Mouse (Mus musculus) neural tube, embryonic 13.5 days (tissue): Measurements from ENCODE around the gene Exoc6. TPM values are rescaled to one million over a fixed set of nuclear protein-coding genes. Genes with fewer than 3 reads are reported as not detected.

Experiments used
- ATAC-seq: fragments of 200-750 bp; cut with Nextera tagmentation; 2 replicates; pipeline ENCODE4 v1.8.0; 2017; ENCODE audit warnings: low read depth, mild to moderate bottlenecking, moderate TSS enrichment, moderate library complexity
- H3K27ac ChIP-seq: fragments of 300-500 bp; sonication (generic); replicated peaks from 2 replicates; pipeline ENCODE4 v1.5.1; 2015; ENCODE audit warnings: moderate library complexity, mild to moderate bottlenecking, inconsistent platforms
- H3K27me3 ChIP-seq: fragments of 300-500 bp; sonication (generic); 2 replicates; pipeline ENCODE4 v1.6.1; 2015; ENCODE audit warnings: mild to moderate bottlenecking, inconsistent platforms
- H3K36me3 ChIP-seq: fragments of 300-500 bp; sonication (generic); 2 replicates; pipeline ENCODE4 v1.6.1; 2015; ENCODE audit warnings: mild to moderate bottlenecking, inconsistent platforms
- H3K4me1 ChIP-seq: fragments of 300-500 bp; sonication (generic); replicated peaks from 2 replicates; pipeline ENCODE4 v1.6.1; 2015; ENCODE audit warnings: inconsistent platforms
- H3K4me2 ChIP-seq: fragments of 300-500 bp; sonication (generic); 2 replicates; pipeline ENCODE4 v1.6.1; 2015; ENCODE audit warnings: inconsistent platforms, mild to moderate bottlenecking, moderate library complexity
- H3K4me3 ChIP-seq: fragments of 300-500 bp; sonication (generic); 2 replicates; pipeline ENCODE4 v1.5.1; 2015; ENCODE audit warnings: mild to moderate bottlenecking, inconsistent platforms
- H3K9ac ChIP-seq: fragments of 300-500 bp; sonication (generic); 2 replicates; pipeline ENCODE4 v1.6.1; 2015; ENCODE audit warnings: moderate library complexity, mild to moderate bottlenecking, inconsistent platforms
- H3K9me3 ChIP-seq: fragments of 300-500 bp; sonication (generic); 2 replicates; pipeline ENCODE4 v1.6.1; 2016; ENCODE audit warnings: inconsistent platforms
- WGBS: fragments of 180-500 bp; shearing (Covaris S2); methylation state at CpG from one replicate; pipeline ENCODE4 v1.1.7; 2015; 5-methylcytosine and 5-hydroxymethylcytosine counted together
- polyA plus RNA-seq: library from polyadenylated mRNA; unstranded; fragments of >200 nt; fragmentation: Nextera tagmentation; extraction: Ambion mirVana; gene quantifications from 2 replicates; pipeline ENCODE4 v1.2.1, GENCODE M21; 2015

Exoc6 gene
- polyA plus RNA-seq, 1 experiment from 2014 or later: 14.7 TPM

- no peak overlapping the region for H3K27ac ChIP-seq
- H3K4me1 ChIP-seq: no peaks in the 10 kb centered on the region
- H3K9me3 ChIP-seq: no peaks in the 10 kb centered on the region
- no peak overlapping the region for H3K4me3 ChIP-seq
- WGBS: 91% methylated on average over 7 of the region's 7 CpGs
- no peaks in the 10 kb centered on the region for H3K27me3 ChIP-seq
- no peak overlapping the region for H3K4me2 ChIP-seq
- H3K9ac ChIP-seq: no peak overlapping the region
- no peaks in the 10 kb centered on the region for H3K36me3 ChIP-seq
- no peak for ATAC-seq
Observed at GRCm38 (mm10) chr19:37726585-37726984, 176.4 kb downstream of the Exoc6 start.

DNA sequence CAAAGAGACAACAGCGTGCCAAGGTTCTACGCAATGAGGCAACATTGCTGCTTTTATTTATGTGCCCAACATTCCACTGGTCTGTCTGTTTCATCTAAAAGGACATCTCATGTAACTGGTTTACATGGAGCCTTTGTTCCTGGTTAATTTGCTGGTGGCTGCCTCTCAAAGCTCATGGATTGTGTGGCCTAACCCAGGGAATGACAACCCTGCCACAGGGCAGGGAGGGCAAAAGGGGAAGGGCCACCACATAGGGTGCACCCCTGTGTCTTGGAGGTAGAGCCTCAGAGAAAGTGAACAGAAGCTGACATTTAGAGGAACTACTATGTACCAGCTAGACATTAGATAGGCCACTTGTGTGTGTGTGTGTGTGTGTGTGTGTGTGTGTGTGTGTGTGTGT, 177.1 kb downstream of the Exoc6 start:
- Histone ChIP-seq H3K36me3 (no peaks in the 10 kb centered on the region), H3K27me3 (no peaks in the 10 kb centered on the region), H3K4me1 (no peaks in the 10 kb centered on the region), H3K9me3 (no peaks in the 10 kb centered on the region), H3K27ac (no peak overlapping the region), H3K9ac (no peak overlapping the region), H3K4me3 (no peak overlapping the region), H3K4me2 (no peak overlapping the region)
- no peak for ATAC-seq
- 95% methylated on average over 2 of the region's 2 CpGs for WGBS

Other genes starting within 250 kb of the Exoc6 start
- 35.9 and 37.0 TPM in 2 replicates for gene Ide, start 212.6 kb upstream of the Exoc6 start, polyA plus RNA-seq
- 10.2 and 14.3 TPM in 2 replicates for gene Kif11, start 174.0 kb upstream of the Exoc6 start, polyA plus RNA-seq
- 6.6 and 8.3 TPM in 2 replicates for gene Hhex, start 115.6 kb upstream of the Exoc6 start, polyA plus RNA-seq
- gene Cyp26c1, start 135.2 kb downstream of the Exoc6 start, polyA plus RNA-seq: not detected in 2 replicates
- 1.0 and 2.8 TPM in 2 replicates for gene Cyp26a1, start 147.4 kb downstream of the Exoc6 start, polyA plus RNA-seq